Mouse (Mus musculus) heart, embryonic 11.5 days (tissue): Measurements from ENCODE around the gene Canx. TPM values are rescaled to one million over a fixed set of nuclear protein-coding genes. Genes with fewer than 3 reads are reported as not detected.
A peak's percentile ranks its signal among the peaks of the same experiment; 100 is the strongest.

ENCODE experiments used
- ATAC-seq: fragments of 200-750 bp; cut with Nextera tagmentation; replicated peaks from 2 replicates; pipeline ENCODE4 v1.8.0; 2017; ENCODE audit warnings: moderate library complexity; ENCODE audit not compliant: insufficient number of reproducible peaks, low FRiP score, low TSS enrichment
- H3K27ac ChIP-seq: fragments of 300-500 bp; sonication (generic); 2 replicates; pipeline ENCODE4 v1.5.1; 2014; ENCODE audit warnings: mild to moderate bottlenecking, low read depth, low read length
- H3K27me3 ChIP-seq: fragments of 300-500 bp; sonication (generic); 2 replicates; pipeline ENCODE4 v1.6.1; 2014; ENCODE audit warnings: mild to moderate bottlenecking, low read length, mixed read lengths; ENCODE audit not compliant: control insufficient read depth, insufficient read depth
- H3K36me3 ChIP-seq: fragments of 300-500 bp; sonication (generic); 2 replicates; pipeline ENCODE4 v1.6.1; 2014; ENCODE audit warnings: mild to moderate bottlenecking, low read length, moderate library complexity, mixed read lengths; ENCODE audit not compliant: control insufficient read depth, insufficient read depth
- H3K4me1 ChIP-seq: fragments of 300-500 bp; sonication (generic); 2 replicates; pipeline ENCODE4 v1.6.1; 2014; ENCODE audit warnings: low read length; ENCODE audit not compliant: control insufficient read depth, insufficient read depth
- H3K4me2 ChIP-seq: fragments of 300-500 bp; sonication (generic); 2 replicates; pipeline ENCODE4 v1.6.1; 2014; ENCODE audit warnings: mild to moderate bottlenecking, moderate library complexity
- H3K4me3 ChIP-seq: fragments of 300-500 bp; sonication (generic); 2 replicates; pipeline ENCODE4 v1.5.1; 2014; ENCODE audit warnings: low read depth, low read length
- H3K9ac ChIP-seq: fragments of 300-500 bp; sonication (generic); 2 replicates; pipeline ENCODE4 v1.6.1; 2014; ENCODE audit warnings: mild to moderate bottlenecking, low read depth, low read length, moderate library complexity
- H3K9me3 ChIP-seq: fragments of 300-500 bp; sonication (generic); replicated peaks from 2 replicates; pipeline ENCODE4 v1.6.1; 2016; ENCODE audit warnings: low read length; ENCODE audit not compliant: control insufficient read depth
- WGBS: fragments of 180-500 bp; shearing (Covaris S2); extraction: QIAGEN DNeasy Blood & Tissue Kit; methylation state at CpG from one replicate; pipeline ENCODE4 v1.1.7; 2014; ENCODE audit not compliant: insufficient replicate concordance; 5-methylcytosine and 5-hydroxymethylcytosine counted together
- polyA plus RNA-seq: library from polyadenylated mRNA; unstranded; fragments of >200 nt; fragmentation: Nextera tagmentation; extraction: Ambion mirVana; gene quantifications from 2 replicates; pipeline ENCODE4 v1.2.1, GENCODE M21; 2014

Canx gene
- polyA plus RNA-seq, 1 experiment from 2014 or later = 236 TPM

DNA sequence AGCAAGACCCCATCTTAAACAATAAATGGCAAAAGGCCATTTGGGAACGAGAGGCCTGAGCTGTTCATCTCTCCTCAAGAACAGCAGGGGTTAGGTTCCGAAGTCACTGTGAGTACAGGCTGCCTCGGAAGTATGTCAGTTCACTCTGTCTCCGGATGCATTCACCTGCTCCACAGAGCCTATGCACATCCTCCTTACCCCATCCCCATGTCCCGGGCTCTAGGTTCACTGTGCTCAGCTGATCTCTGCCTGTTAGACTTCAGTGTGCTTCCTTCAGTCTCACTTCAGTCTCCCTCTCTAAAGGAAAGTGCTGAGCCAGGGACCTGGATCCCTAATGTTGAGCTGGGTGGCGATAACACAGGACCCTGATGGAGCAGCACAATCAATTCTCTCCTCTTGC lies 47.8 kb downstream of the Canx start:
- Histone ChIP-seq H3K4me3 (no peak overlapping the region), H3K4me2 (no peak overlapping the region), H3K9ac (no peak overlapping the region), H3K9me3 (no peaks in the 10 kb centered on the region), H3K27ac (no peak overlapping the region), H3K27me3 (no peaks in the 10 kb centered on the region), H3K36me3 (peaks cover 4% of the 10 kb centered on the region; the same call in 1 of the 2 replicates), H3K4me1 (peaks cover 24% of the 10 kb centered on the region)
- ATAC-seq = no peak
- WGBS = 90% methylated on average over 6 of the region's 6 CpGs

DNA sequence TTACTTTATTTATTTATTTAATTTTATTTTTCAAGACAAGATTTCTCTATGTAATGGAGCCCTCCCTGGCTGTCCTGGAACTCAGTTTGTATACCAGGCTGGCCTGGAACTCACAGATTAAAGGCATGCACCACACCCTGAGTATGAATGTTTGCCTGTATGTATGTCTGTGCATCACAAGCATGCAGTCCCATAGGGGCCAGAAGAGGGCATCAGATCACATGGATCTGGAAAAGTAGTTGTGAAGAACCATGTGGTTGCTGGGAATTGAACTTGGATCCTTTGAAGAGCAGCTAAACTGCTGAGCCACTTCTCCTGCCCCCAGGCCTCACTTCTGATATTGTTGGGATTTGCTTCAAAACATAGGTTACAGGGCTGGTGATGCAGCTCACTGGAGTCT lies 48.4 kb downstream of the Canx start:
- no peak overlapping the region for H3K4me2 ChIP-seq
- no peak overlapping the region for H3K27ac ChIP-seq
- no peak for ATAC-seq
- peaks cover 4% of the 10 kb centered on the region; the same call in 1 of the 2 replicates for H3K36me3 ChIP-seq
- peaks cover 24% of the 10 kb centered on the region for H3K4me1 ChIP-seq
- no peaks in the 10 kb centered on the region for H3K9me3 ChIP-seq
- H3K27me3 ChIP-seq = no peaks in the 10 kb centered on the region
- no peak overlapping the region for H3K4me3 ChIP-seq
- H3K9ac ChIP-seq = no peak overlapping the region

DNA sequence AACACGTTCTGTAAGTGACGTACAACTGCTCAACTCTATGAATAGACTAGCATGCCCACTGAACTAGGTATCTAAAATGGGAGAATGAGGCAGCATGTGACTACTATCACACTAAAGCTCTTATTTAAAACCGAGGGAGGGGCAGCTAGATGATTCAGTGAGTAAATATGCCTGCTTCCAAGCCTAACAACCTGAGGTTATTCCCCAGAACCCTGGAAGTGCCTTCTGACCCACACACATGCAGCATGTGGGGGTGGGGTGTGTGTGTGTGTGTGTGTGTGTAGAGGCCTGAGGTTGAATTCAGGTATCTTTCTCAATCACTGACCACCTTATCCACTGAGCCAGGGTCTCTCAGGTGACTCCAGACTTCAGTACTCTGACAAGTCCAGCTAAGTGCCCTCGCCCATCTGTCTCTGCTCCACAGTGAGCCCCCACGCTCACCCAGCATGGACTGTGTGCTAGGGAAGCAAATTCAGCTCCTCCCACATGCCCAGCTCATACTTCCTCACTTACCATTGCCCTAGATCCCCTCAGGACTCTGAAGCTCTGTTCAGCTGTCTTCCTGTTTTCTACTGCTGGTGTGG lies 49.8 kb downstream of the Canx start:
- Histone ChIP-seq H3K4me2 (0 out of 2 replicates have a peak overlapping the region, but pooled peaks have one; percentile 18), H3K36me3 (peaks cover 4% of the 10 kb centered on the region; the same call in 1 of the 2 replicates), H3K4me1 (peaks cover 32% of the 10 kb centered on the region), H3K9ac (no peak overlapping the region), H3K27me3 (no peaks in the 10 kb centered on the region), H3K27ac (peak overlapping the region; percentile 73), H3K9me3 (no peaks in the 10 kb centered on the region), H3K4me3 (no peak overlapping the region)
- WGBS = 52% methylated on average over 5 of the region's 5 CpGs
- ATAC-seq = 0 out of 2 replicates have a peak, but pooled peaks have one; percentile 40

DNA sequence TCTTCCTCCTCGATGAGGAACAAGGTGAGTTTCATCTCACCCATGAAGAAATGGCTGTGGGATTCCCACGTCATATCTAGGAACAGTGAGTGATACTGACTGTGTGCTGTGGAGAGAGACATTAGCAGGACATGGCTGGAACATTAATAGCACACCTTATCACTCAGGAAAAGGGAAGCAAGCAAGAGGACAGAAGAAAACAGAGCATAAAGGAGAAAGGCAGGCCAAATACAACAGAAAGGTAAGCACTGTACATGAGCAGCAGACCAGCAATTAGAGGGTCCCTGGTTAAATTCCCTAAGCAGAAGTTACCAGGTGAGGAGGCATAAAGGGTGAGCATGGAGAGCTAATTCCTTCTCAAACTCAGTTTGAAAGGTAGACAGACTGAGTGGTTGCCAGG lies 50.4 kb downstream of the Canx start:
- Histone ChIP-seq H3K36me3 (peaks cover 4% of the 10 kb centered on the region; the same call in 1 of the 2 replicates), H3K27ac (peak overlapping the region; percentile 73), H3K4me1 (peaks cover 32% of the 10 kb centered on the region), H3K9me3 (no peaks in the 10 kb centered on the region), H3K4me3 (no peak overlapping the region), H3K27me3 (no peaks in the 10 kb centered on the region), H3K9ac (peak overlapping the region; percentile 54; the same call in 1 of the 2 replicates), H3K4me2 (peak overlapping the region; percentile 19; the same call in 1 of the 2 replicates)
- WGBS = 69% methylated on average over 2 of the region's 2 CpGs
- ATAC-seq = no peak

DNA sequence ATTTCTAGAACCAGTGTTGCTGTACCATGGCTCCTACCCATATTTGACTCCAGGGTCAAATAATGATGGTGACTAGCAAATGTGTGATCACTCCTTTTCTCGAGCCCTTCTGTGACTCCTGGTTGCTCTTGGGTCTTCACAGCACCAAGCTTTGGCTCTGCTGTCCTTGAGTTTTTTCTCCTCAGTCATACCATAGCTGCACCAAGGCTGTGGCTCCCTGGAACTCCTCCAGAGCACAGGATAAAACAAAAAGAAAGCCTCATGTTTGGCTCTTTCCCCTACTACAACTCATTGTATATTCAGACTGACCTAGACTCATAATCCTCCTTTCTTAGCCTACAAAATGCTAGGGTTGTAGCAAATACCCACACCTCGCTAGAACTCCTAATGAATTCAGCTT lies 52.7 kb downstream of the Canx start:
- Histone ChIP-seq H3K4me1 (peaks cover 32% of the 10 kb centered on the region), H3K27ac (no peak overlapping the region), H3K4me3 (no peak overlapping the region), H3K36me3 (peaks cover 4% of the 10 kb centered on the region; the same call in 1 of the 2 replicates), H3K4me2 (no peak overlapping the region), H3K9me3 (no peaks in the 10 kb centered on the region), H3K27me3 (no peaks in the 10 kb centered on the region), H3K9ac (no peak overlapping the region)
- 78% methylated on average over 2 of the region's 2 CpGs for WGBS
- ATAC-seq = no peak

DNA sequence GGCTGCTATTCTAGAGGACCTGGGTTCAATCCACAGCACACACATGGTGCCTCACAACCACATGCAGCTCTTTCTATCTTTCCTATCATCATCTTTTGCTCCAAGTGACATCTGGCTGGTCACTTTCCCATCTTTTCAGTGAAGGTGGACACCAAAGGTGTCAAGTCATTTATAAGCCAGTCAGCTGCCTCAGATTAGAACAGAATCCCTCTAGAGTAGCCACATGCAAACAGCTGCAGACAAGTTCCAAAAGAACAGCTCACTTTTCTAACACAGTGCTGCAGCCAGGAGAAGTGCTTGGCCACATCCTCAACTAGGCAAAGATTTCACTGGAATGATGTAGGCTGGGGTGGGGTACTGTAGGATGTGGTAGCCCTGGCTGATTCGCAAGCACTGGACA lies 55.6 kb downstream of the Canx start:
- WGBS = 100% methylated on average over 1 of the region's 1 CpGs
- Histone ChIP-seq H3K9ac (no peak overlapping the region), H3K27ac (no peak overlapping the region), H3K27me3 (no peaks in the 10 kb centered on the region), H3K4me2 (no peak overlapping the region), H3K9me3 (no peaks in the 10 kb centered on the region), H3K4me1 (peaks cover 15% of the 10 kb centered on the region), H3K4me3 (no peak overlapping the region), H3K36me3 (peaks cover 14% of the 10 kb centered on the region)
- ATAC-seq = no peak

DNA sequence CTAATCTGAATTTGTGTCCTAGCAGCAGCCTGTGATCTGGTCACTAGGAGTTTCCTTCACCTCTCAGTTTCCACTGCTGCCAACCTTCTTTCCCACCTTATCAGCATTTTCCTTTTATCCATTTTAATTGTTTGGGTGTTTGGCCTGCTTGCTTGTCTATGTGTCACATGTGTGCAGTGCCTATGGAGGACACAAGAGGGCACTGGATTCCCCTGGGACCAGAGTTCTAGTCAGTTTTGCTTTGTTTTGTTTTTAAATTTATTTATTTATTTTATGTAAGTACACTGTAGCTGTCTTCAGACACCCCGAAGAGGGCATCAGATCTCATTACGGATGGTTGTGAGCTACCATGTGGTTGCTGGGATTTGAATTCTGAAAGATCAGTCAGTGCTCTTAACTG lies 56.3 kb downstream of the Canx start:
- no peak overlapping the region for H3K9ac ChIP-seq
- WGBS = 89% methylated on average over 2 of the region's 2 CpGs

DNA sequence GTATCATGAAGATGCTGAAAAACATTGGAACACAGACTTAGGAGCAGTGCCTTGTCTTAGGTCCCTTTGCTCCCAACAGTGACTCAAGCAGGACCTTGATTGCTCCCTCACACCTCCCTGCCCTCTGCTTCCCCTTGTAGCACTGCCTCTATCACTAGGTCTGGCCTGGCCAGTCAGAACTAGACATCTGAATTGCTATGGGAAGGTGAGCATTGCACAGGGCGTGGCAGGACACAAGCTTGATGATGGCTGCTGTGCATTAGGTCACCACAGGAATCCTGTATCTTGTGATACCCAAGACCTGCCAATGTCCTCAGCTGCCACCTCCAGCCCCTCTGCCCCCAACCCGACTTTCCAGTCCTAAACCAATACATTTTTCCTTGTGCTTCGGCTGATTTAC lies 58.5 kb downstream of the Canx start:
- Histone ChIP-seq H3K9ac (no peak overlapping the region), H3K4me3 (no peak overlapping the region), H3K9me3 (no peaks in the 10 kb centered on the region), H3K4me1 (peaks cover 9% of the 10 kb centered on the region), H3K36me3 (peaks cover 22% of the 10 kb centered on the region), H3K27ac (no peak overlapping the region), H3K4me2 (no peak overlapping the region), H3K27me3 (no peaks in the 10 kb centered on the region)
- 83% methylated on average over 3 of the region's 3 CpGs for WGBS
- ATAC-seq = no peak

More for the DNA sequence above, 56.3 kb downstream of the Canx start:
- peaks cover 9% of the 10 kb centered on the region for H3K4me1 ChIP-seq
- no peaks in the 10 kb centered on the region for H3K9me3 ChIP-seq
- ATAC-seq = no peak
- H3K27ac ChIP-seq = no peak overlapping the region
- H3K4me2 ChIP-seq = no peak overlapping the region
- no peak overlapping the region for H3K4me3 ChIP-seq
- no peaks in the 10 kb centered on the region for H3K27me3 ChIP-seq
- H3K36me3 ChIP-seq = peaks cover 14% of the 10 kb centered on the region

DNA sequence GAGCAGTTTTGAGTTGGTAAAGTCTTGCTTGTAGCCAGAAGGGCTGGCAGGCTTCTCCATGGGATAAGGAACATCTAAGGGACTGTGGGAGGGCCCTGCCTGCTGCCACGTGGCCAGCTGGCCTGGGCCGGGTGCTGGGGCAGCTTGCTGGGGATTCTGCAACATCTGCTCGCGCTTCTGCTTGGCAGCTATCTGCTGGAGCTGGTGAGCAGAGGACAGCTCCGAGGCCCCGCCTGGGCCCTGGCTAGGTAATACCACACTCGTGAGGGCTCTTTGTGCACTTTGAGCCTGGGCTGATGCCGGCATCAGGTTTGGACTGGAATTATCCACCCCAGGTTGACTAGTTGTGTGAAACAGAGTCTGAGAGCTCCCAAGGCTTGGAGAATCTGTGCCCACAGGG lies 59.5 kb downstream of the Canx start:
- no peak for ATAC-seq
- H3K27me3 ChIP-seq = no peaks in the 10 kb centered on the region
- 82% methylated on average over 8 of the region's 8 CpGs for WGBS
- no peak overlapping the region for H3K4me3 ChIP-seq
- H3K4me2 ChIP-seq = no peak overlapping the region
- H3K4me1 ChIP-seq = no peaks in the 10 kb centered on the region
- peaks cover 27% of the 10 kb centered on the region for H3K36me3 ChIP-seq
- no peaks in the 10 kb centered on the region for H3K9me3 ChIP-seq
- no peak overlapping the region for H3K9ac ChIP-seq
- no peak overlapping the region for H3K27ac ChIP-seq
